Mouse (Mus musculus) adipose tissue, adult 10 weeks (tissue): ENCODE results near the gene Dsp. TPM values are rescaled to one million over a fixed set of nuclear protein-coding genes. Genes with fewer than 3 reads are reported as not detected.

Experiments used
- polyA plus RNA-seq: library from polyadenylated mRNA; stranded (reverse); fragments of 350-450 nt; fragmentation: Illumina TruSeq; extraction: RNeasy Lipid Tissue Mini Kit (QIAGEN cat#74804); gene quantifications from one replicate; pipeline ENCODE4 v1.2.3, GENCODE M21; 2014; ENCODE audit warnings: low read depth, low replicate concordance

Dsp gene
- polyA plus RNA-seq: 39.9 TPM

GRCm38 (mm10) chr13:38151069-38151588 is at the start of gene Dsp:
Gene Dsp (plus strand): TSS chr13:38151294.

GRCm38 (mm10) chr13:38204702-38205482 is 53.8 kb downstream of the Dsp start, which contains the start of gene Snrnp48:
Gene Snrnp48 (plus strand): TSS chr13:38204938.

Other genes with a start within 250 kb of the Dsp start
- 64.6 TPM for gene Ssr1, start 157.1 kb upstream of the Dsp start, polyA plus RNA-seq
- gene Riok1, start 114.3 kb upstream of the Dsp start, polyA plus RNA-seq: 16.2 TPM
- gene Cage1, start 114.2 kb upstream of the Dsp start, polyA plus RNA-seq: 8.1 TPM
- 17.0 TPM for gene Snrnp48, start 53.6 kb downstream of the Dsp start, polyA plus RNA-seq
- gene Bmp6, start 193.8 kb downstream of the Dsp start, polyA plus RNA-seq: 9.8 TPM